Mouse (Mus musculus): ENCODE measurements around the gene Gm47996.
"Not testable (repeated sequence)": the region's sequence is repeated elsewhere in the genome, so short reads cannot be mapped to it uniquely, and the experiment has no call there.

GRCm38 (mm10) chr1:151200620-151201019 lies 9.3 kb upstream of the Gm47996 start:
- TF ChIP-seq NRF1 (IDR thresholded peaks at IDR 0.05; ENCODE audit: insufficient read depth, low read depth, low read length, poor library complexity, severe bottlenecking); GATA1 (IDR thresholded peaks at IDR 0.05; ENCODE audit: low read depth, low read length); CTCF (IDR thresholded peaks at IDR 0.05 in 2 of 3, conservative IDR thresholded peaks at IDR 0.05 in 1 of 3; ENCODE audit: control insufficient read depth in 1 of 3, insufficient read depth in 1 of 3, low read depth in 2 of 3, low read length in 3 of 3, poor library complexity in 1 of 3, severe bottlenecking in 1 of 3); E2F4 (IDR thresholded peaks at IDR 0.05; ENCODE audit: borderline replicate concordance, low read depth, low read length); MAFK (IDR thresholded peaks at IDR 0.05; ENCODE audit: borderline replicate concordance, low read depth, low read length): not testable (repeated sequence)

All from MEL (cell line).